Mouse (Mus musculus) retina, postnatal 7 days (tissue): Measurements from ENCODE around the gene Txn1.

Experiments used
- DNase-seq: peaks from one replicate; pipeline ENCODE4 v3.0.0-alpha.2; 2012; ENCODE audit warnings: low read depth, low spot score

Txn1 gene

DNA sequence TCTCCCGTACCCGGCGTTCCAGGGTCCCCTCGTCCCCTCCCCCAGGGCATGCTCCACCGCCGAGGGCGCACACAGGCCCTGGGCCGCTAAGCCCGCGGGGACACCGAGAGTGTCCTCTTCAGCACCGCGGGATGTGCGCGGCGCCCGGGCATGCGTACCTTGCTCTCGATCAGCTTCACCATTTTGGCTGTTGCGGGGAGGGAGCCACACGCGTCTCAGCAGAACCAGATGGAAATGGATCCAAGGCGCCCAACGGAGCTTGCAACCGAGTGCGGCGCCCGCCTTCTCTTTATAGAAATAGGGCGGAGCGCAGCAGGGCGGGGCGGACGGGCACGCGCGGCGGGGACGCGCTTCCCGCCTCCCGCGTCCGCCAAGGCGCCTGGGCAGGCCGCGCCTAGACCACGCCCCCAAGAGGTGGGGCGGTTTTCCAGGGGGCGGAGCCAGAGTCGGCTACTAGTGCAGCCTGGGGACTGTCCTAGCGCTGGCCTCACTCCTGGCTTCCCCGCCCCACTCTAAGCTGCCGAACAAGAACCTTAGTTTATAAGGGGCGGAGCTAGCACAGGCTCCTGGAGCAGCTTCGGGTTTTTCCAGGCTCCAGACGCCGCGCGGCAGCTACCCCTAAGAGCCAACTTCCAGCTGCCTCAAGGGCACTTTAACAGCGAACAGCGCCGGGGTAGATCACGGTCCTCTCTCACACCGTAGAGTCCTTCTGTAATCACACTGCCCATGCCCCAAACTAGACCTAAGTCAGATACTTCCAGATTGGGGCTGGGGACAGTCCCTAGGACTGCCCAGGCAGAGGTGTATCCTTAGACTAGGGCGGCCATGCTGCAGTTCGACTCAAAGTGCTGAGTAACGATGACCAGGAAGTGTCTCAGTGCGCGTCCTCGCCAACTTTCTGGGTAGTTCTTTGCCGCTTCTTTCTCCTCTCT, at the start of gene Txn1:
Txn1 (minus strand) TSS at position 383 of the 932 bp plus-strand sequence.
- peak; percentile 95 for DNase-seq

DNA sequence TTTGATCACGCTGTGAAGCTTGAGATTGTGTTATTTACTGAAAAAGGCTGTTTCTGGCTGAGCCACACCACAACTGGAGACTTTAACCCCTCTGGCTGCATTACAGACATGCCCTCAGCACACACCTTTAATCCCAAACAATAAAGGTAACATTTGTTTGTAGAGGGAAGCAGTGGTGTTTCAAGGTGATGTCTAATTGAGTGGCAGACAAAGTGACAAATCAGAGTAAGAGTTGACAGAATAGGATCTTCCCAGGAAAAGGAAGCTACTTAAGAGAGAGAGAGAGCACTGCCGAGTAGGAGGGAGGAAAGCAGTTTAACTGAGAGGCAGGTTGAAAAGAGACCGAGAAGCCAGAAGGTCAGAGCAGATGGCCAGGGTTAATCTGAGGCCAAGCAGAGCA, 47.3 kb upstream of the Txn1 start:
- no peak for DNase-seq

DNA sequence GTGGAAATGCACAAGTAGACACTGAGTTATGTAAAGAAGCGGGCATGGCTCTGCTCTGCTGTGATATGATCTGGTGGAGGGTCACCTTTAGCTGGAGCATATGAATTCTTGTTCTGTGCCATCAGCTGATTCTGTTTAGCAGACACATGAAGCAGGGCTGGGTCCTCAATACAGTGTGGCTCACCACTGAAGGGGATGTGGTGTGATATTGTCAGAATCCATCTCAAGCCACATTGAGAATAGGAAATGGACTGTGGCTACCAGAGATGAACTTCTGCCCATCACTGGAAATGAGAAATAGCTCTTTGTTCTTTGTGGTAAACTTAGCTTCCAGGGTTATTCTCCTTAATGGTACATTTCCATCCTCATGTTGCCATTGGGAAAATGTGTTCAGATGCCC, 35.2 kb upstream of the Txn1 start:
- no peak for DNase-seq

DNA sequence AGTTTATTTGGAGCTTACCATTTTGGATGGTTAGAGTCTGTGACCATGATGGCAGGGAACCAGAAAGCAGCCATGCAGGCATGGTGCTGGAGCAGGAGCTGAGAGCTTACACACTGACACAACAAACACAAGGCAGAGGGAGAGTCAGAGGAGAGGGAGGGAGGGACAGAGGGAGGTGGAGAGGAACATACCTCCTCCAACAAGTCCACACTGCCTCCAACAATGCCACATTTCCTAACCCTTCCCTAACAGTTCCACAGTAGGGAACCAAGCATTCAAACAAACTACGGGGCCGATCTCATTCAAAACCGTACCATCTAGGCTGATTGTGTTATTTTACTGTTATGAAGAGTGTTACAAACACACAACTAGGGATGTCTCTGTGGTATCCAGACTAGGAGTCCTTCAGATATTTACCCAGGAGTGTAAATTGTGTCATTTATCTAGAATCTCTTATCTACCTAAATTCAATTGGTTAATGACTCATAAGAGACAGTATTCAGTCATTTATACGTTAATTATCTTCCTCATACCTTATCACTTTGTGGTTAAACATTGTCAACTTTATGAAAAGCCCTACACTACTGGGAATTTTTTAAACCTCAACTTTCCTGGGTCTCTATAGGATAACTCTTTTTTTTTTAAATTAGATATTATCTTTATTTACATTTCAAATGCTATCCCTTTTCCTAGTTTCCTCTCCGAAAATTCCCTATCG, 18.3 kb upstream of the Txn1 start:
- no peak for DNase-seq

DNA sequence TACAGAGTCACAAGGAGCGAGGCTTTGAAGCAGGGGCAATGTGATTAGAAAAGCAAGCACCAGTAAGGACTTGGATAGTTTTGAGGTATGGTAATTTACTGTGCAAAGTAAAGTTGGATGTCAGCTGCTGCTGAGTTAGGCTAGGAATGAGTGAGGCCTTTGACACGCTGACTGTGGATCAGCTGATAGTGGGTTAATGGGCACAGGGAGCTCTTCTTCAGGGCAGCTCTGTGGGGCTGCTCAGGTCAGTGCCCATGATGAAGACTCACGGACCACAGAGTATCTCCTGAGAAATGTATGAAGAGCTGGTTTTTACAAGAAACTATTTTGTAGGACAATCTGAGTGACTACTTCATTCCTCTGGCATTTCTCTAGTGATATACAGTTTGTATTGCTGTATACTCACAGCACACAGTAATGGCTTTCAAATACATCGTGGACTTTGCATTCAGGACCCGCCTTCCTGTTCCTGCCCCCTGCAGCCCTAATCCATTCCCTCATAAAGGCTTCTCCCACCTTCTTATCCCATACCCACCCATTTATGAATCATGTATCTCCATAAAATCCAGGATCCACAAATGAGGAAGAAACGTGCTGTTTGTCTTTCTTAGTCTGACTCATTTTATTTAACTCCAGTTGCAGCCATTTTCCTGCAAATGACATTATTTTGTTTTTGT, 17.5 kb upstream of the Txn1 start:
- no peak for DNase-seq

DNA sequence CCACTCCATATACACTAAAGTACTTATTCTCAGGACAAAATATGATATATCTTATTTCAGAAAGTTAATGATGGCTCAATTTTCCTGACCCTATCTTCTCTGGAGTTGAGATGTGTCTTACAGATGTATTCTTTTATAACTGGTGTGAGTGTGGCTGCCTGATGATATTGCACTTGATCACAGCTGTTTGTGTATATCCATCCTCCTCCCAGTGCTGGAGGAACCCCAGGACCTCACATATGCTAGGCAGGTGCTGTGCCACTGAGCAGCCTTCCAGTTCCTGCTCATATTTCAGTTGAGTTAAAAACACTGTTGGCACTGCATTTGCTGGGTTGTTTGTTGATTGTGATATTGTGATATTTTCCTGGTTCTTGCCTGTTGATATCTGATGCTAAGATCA, 14.1 kb upstream of the Txn1 start:
- DNase-seq, result no peak

DNA sequence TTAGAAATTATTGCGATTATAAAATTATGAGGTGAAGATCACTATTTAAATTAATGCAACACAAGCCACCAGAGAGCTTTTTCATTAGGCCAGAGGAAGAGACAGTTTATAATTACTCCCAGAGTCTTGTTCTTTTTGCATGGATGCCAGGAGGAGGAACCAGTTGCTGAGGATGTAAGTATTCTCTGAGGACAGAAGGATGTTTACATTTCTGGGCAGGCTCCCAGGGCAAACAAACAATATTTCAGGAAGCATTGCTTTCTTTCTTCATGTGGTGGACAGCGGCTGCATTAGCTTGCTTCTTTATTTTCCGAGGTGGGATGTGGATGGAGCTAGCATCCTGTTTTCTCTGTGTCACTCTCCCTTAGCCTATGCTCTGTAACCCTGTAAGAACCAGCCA, 11.0 kb upstream of the Txn1 start:
- no peak for DNase-seq

DNA sequence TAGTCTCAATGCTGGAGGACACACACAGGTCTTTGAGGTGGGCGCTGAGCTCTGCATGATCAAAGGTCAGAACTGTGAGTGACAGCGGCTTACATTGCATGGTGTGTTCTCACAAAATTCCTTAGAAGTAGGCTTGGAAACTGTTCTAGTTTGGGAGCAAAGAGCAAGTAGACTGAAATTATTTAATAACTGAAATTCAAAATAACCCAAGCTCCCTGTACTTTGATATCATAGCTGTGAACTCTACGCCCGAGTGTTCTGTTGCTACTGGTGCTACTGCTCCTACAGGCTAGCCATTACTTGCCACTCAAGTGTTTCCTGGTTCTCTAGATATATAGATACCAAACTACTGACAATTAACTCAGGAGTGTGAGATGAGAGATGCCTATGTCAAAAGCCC, 9.3 kb upstream of the Txn1 start:
- DNase-seq, result no peak

DNA sequence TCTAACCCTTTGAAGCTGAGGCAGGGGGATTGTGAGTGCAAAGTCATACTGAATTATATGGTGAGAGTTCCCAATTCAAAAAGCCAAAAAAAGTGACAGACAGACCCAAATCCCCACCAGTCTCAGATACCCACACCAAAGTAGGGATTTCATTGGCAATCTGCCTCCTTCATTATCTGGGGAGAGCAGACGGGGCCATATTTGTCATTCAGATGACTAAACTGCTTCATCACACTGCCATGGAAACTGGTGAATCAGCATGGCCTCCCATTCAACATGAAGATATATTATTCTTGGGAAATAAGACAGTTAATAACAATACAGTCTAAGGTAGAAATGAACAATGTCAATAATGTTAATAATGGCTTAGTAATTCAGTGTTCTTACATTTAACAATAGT, 7.9 kb upstream of the Txn1 start:
- no peak for DNase-seq

DNA sequence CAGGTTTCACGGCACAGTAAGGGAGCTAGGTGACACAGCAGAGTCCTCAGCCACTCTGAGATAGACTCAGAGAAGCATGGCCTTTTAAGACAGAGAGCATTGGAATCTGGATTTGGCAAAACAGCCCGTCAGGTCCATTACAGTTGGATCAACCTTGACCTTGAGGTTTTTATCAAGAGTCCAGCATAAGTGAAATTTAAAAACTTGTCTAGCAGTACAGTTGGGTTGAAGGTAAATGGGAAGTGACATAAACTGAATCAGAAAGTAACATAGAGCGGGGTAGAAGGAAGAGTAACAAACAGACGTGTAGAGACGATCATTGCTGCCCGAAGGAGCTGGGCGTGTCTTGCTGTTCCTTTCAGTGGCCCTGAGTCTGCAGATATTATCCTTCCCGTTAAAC, 2.8 kb upstream of the Txn1 start:
- no peak for DNase-seq

DNA sequence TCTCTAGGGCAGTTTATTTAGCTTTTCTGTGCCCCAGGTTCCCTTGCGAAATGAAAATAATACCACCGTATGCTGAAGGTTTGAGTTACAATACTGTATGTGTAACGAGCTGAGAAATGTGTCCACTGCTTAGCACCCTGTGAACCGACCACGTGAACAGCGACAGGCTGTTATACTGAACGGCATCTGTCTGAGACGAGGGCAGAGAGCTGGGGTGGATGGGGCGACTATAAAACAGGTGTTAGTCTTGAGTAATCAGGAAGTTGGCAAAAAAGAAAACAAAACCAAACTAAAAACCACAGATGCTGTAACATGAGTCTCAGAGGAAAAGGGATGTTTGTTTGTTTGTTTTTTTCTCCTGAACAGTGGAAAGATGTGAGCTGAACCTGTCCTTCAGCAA, 1.9 kb upstream of the Txn1 start:
- DNase-seq, result no peak

DNA sequence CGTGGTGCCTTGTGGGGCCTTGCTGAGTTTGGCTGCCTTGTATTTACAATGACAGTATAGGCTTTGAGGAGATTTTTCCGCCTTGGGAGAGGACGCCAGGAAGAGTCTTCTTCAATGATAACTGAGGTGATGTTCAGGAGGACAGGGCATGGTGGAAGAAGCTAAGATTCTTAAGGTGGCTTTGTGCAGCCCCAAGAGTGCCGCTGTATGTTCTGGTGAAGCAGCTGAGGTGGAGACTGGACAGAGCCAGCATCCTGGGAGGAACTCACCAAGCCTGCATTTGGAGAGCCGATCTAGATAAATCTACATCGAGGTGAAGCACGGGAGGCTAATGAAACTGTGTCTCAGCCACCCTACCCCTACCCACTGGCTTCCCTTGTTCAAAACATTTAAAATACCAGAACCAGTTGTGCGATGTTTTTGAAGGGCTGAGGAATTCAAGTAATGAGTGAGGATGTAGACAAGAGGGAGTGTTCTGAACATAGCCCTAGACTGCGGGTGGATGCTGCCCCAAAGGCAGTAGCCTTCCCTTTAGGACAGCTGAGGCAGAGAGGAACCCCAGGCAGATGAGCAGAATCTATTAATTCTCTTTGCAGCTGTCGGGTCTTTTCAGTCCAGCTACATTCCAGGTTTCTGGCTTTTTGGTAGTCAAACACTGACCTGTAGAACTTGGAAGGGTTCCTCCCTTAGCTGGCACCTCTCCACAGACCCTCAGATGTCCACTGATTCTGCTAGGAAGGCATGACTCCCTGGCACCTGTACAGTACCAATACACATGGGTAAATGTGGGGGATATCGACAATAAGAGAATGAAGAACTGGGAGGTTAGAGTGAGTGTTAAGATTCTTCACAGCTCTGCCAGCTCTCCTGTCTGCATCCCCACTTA, 1.2 kb upstream of the Txn1 start:
- DNase-seq, result no peak

DNA sequence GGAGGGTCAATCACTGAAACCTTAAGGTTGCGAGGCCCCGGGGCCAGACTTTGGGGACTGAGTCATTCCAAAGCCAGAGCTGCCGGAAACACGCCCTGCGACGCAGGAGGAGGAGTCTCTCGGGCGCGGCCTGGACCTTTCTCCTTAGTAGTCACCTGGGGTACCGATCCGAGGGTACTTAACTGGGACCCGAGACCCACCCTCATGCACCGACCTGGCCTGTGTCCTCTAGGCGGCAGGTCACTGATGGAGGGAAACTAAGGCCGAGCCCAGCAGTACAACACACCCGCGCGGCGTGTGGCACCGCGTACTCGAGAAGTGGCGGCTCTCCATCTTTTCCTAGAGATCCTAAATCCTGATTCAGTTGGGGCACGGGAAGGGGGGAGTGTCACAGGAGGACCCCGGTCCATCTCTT, 660 bp downstream of the Txn1 start:
- no peak for DNase-seq

DNA sequence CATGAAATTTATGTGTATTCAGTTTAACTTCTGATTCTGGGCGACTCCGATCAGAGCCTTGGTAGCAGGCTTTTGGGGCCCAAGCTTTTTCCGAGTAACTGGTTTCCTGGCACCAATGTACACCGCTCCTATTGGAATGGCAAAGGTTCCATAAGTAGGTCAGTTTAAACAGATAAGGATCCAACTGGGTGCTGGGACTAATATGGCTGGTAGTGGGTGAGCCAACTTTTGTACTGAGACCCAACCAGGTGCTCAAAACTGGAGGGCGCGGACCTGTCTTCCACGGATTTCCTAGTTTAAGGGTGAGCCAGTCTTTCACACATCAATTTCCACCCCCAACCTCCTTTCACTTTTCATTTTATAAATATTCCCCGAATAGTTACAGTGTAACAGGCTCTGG, 1.2 kb downstream of the Txn1 start:
- no peak for DNase-seq

DNA sequence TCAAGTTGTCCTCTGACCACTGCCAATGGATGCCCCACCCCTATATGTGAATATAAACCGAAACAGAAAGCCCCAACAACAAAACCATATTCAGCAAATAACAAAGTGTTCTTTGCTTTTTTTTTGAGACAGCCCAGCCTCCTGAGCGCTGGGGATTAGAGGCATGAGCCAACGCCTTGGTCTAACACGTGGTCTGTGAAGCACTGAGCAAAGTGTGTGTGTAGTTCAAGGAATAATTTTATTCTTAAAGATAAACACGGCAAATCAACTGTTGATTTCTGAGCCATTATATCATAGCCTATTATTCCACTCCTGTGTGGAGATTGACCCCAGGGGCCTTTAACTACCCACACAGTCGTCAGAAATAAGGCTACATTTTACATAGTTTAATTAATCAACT, 1.6 kb downstream of the Txn1 start:
- DNase-seq, result no peak

DNA sequence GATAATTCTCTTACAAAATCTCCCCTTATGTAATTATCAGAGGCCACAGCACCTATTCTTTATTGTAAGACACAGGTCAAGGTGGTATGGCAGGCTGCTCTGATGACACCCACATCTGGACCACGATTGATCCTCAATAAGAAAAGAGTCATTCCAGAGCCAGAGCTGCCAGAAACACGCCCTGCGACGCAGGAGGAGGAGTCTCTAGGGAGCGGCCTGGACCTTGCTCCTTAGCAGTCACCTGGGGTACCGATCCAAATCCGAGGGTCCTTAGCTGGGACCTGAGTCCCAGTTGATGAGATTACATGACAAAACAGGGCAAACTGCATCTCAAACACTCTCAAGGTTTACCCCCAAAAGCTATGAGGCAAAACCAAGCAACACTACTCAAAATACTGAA, 2.4 kb downstream of the Txn1 start:
- DNase-seq, result no peak

DNA sequence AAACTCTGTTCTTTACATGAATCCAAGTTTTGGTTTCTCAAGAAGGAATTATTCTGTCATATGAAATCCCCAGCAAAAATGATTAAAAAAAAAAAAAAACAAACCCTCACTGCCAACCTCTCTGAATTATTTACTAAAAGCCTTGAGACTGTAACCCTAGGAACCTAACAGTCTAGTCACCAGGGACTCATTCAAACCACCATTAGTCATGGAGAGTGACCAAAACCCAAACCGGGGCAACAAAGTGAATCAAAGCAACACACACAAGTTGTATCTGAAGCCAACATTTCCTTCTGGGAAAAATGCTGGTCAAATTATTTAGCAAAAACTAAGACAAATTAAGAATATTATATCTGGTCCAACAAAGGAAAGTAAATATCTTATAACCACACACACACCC, 3.3 kb downstream of the Txn1 start:
- no peak for DNase-seq

DNA sequence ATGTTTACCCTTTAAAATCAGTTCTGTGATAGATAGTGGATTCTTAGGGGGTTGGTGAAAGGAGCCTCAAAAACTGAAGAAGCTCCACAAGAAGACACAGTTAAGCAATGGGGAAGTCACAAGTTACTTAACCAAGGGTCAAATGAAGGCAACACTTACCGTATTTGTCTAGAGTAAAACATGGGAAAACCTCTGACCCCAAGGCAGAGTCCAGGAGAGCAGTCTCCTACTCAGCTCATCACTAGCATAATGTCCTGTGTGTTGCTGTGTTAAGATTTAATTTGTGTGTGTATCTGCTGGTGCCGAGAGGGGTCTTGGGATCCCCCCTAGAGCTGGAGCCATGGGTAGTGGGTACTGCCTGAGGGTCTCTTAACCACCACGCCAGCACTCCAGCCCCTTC, 3.8 kb downstream of the Txn1 start:
- no peak for DNase-seq

DNA sequence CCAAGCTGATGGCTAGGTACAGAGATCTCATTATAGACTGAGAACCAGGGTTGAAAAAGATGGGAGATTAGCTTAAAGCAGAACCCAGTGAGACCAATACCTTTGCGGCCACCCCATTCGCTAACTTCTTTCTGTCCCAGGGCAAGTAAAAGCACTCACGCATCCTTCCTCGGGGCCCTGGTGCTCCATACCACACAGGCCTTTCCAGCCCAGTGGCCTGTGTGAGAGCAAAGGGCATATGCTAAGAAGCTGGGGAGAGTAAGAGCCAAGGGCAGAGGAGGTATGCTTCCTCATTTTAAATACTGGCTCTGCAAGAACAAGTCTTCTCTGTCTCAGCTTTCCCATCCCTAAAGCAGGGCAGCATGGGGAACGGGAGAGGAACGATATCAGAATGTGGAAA, 6.3 kb downstream of the Txn1 start:
- DNase-seq, result no peak

DNA sequence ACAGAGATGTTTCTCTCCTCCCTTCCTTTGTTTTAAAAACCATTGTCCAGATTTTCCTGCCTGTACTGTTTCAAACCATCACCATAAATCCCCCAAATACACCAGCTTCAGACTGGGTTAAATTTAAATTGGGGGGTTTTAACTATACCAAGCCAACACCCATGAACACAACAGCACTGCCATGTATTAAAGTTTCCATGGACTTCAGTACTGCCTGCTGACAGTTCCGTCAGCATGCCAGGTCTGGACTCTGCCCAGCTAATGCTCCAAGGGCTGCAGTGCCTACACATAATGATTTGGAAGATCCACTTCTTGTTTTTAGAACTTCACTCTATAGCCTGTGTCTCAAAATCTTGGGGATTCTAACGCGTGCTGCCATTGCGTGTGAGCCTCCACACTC, 8.7 kb downstream of the Txn1 start:
- no peak for DNase-seq

DNA sequence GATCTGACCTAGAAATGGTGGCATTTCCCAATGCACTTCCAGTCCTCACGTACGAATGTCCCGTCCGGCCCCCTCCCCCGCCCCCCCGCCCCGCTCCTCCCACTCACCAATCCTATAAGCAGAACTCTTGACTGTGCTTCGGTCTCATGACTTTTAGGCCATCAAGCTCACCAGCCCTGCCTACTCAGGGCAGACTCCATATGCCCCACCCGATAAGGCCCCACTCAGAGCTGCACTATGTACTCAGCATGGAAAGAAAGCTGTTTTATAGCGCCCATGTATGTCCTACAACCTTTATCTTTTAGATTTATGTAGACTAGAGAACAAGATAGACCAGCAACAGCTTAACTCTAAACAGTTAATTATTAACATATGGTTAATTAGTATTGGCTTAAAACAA, 9.2 kb downstream of the Txn1 start:
- no peak for DNase-seq

DNA sequence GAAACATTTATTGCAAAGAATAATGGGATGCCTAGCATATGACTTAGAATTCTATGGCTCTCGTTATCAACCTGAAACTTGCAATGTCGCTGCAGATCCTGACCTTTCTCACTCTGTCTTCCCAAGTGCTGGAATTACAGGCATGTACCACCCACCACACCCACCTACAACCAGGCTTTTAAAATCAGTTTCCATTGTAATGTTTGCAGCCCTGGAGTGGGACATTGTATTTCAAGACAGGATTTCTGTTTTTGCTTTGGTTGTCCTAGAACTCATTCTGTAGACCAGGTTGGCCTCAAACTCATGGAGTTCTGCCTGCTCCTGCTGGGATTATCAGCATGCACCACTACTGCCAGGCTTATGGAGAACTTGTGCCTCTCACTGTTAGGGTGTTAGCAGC, 13.3 kb downstream of the Txn1 start:
- DNase-seq, result no peak
